Mouse (Mus musculus) testis, adult 2 months (tissue): ENCODE measurements at regions not wholly inside any gene's neighbourhood (a gene's known extent, or its start where the extent isn't known, plus 50 kb on each side); places are given as distances from the start of the nearest gene placed in this dataset.

Experiments used
- H3K27ac ChIP-seq: fragments of 200-500 bp; 2 replicates; pipeline ENCODE4 v1.5.1; 2012; ENCODE audit warnings: low read depth, low read length; ENCODE audit not compliant: control insufficient read depth, insufficient read depth
- H3K27me3 ChIP-seq: fragments of 200-500 bp; 2 replicates; pipeline ENCODE4 v1.6.1; 2012; ENCODE audit warnings: mild to moderate bottlenecking, low read length, moderate library complexity; ENCODE audit not compliant: control insufficient read depth, insufficient read depth
- H3K36me3 ChIP-seq: fragments of 200-500 bp; 2 replicates; pipeline ENCODE4 v1.6.1; 2012; ENCODE audit warnings: mild to moderate bottlenecking, low read length; ENCODE audit not compliant: control insufficient read depth, insufficient read depth
- H3K4me1 ChIP-seq: fragments of 200-500 bp; 2 replicates; pipeline ENCODE4 v1.6.1; 2012; ENCODE audit warnings: low read length; ENCODE audit not compliant: control insufficient read depth, insufficient read depth
- H3K4me3 ChIP-seq: fragments of 200-500 bp; 2 replicates; pipeline ENCODE4 v1.5.1; 2012; ENCODE audit warnings: low read depth, mild to moderate bottlenecking, low read length, moderate library complexity, mixed read lengths; ENCODE audit not compliant: control insufficient read depth
- CTCF ChIP-seq: fragments of 200-500 bp; IDR thresholded peaks from 2 replicates; pipeline ENCODE4 v1.5.1; 2012; ENCODE audit warnings: low read depth, mild to moderate bottlenecking, inconsistent platforms, low read length, moderate library complexity; ENCODE audit not compliant: control insufficient read depth, insufficient read depth, insufficient replicate concordance
- POLR2A ChIP-seq: fragments of 200-500 bp; IDR thresholded peaks from 2 replicates; pipeline ENCODE4 v1.6.1; 2012; ENCODE audit warnings: low read depth, mild to moderate bottlenecking, inconsistent platforms, low read length, moderate library complexity; ENCODE audit not compliant: control insufficient read depth

- no peak for TF ChIP-seq CTCF
- TF ChIP-seq POLR2A: no peak
- Histone ChIP-seq H3K4me1 (no peaks in the 10 kb centered on the region), H3K27me3 (no peaks in the 10 kb centered on the region), H3K27ac (no peak overlapping the region), H3K4me3 (no peak overlapping the region), H3K36me3 (no peaks in the 10 kb centered on the region)
These were observed 198.5 kb upstream of the Marcks start for GRCm38 (mm10) chr10:37337172-37337620.

GRCm38 (mm10) chr10:37335148-37335547, 196.4 kb upstream of the Marcks start:
- H3K27me3 ChIP-seq: no peaks in the 10 kb centered on the region
- H3K4me1 ChIP-seq: no peaks in the 10 kb centered on the region
- no peak overlapping the region for H3K4me3 ChIP-seq
- H3K27ac ChIP-seq: no peak overlapping the region
- H3K36me3 ChIP-seq: no peaks in the 10 kb centered on the region
- TF ChIP-seq POLR2A (no peak), CTCF (no peak)

- Histone ChIP-seq H3K36me3 (no peaks in the 10 kb centered on the region), H3K27ac (no peak overlapping the region), H3K4me1 (no peaks in the 10 kb centered on the region), H3K27me3 (no peaks in the 10 kb centered on the region), H3K4me3 (no peak overlapping the region)
- TF ChIP-seq POLR2A (no peak), CTCF (no peak)
These were observed 187.4 kb upstream of the Marcks start for GRCm38 (mm10) chr10:37326168-37326534.

GRCm38 (mm10) chr10:37325514-37326167, 186.9 kb upstream of the Marcks start:
- Histone ChIP-seq H3K27ac (no peak overlapping the region), H3K4me1 (no peaks in the 10 kb centered on the region), H3K36me3 (no peaks in the 10 kb centered on the region), H3K27me3 (no peaks in the 10 kb centered on the region), H3K4me3 (no peak overlapping the region)
- TF ChIP-seq POLR2A (no peak), CTCF (no peak)

GRCm38 (mm10) chr10:37323689-37324088, 185.0 kb upstream of the Marcks start:
- Histone ChIP-seq H3K27ac (no peak overlapping the region), H3K4me1 (no peaks in the 10 kb centered on the region), H3K4me3 (no peak overlapping the region), H3K27me3 (no peaks in the 10 kb centered on the region), H3K36me3 (no peaks in the 10 kb centered on the region)
- TF ChIP-seq POLR2A (no peak), CTCF (no peak)

- Histone ChIP-seq H3K4me3 (no peak overlapping the region), H3K36me3 (no peaks in the 10 kb centered on the region), H3K27me3 (no peaks in the 10 kb centered on the region), H3K4me1 (no peaks in the 10 kb centered on the region), H3K27ac (no peak overlapping the region)
- TF ChIP-seq CTCF (no peak), POLR2A (no peak)
These were observed 184.1 kb upstream of the Marcks start for GRCm38 (mm10) chr10:37322809-37323208.

- TF ChIP-seq POLR2A (no peak), CTCF (no peak)
- Histone ChIP-seq H3K27me3 (no peaks in the 10 kb centered on the region), H3K4me1 (no peaks in the 10 kb centered on the region), H3K27ac (no peak overlapping the region), H3K36me3 (no peaks in the 10 kb centered on the region), H3K4me3 (no peak overlapping the region)
These were observed 183.6 kb upstream of the Marcks start for GRCm38 (mm10) chr10:37322310-37322709.

- no peak for TF ChIP-seq CTCF
- no peak for TF ChIP-seq POLR2A
- no peaks in the 10 kb centered on the region for H3K4me1 ChIP-seq
- no peak overlapping the region for H3K27ac ChIP-seq
- H3K36me3 ChIP-seq: no peaks in the 10 kb centered on the region
- H3K27me3 ChIP-seq: no peaks in the 10 kb centered on the region
- no peak overlapping the region for H3K4me3 ChIP-seq
These were observed 182.5 kb upstream of the Marcks start for GRCm38 (mm10) chr10:37321171-37321570.
